Mouse (Mus musculus) midbrain, postnatal 0 days (tissue): Measurements from ENCODE around the gene Trrap. TPM values are rescaled to one million over a fixed set of nuclear protein-coding genes. Genes with fewer than 3 reads are reported as not detected.

Experiments used
- ATAC-seq: fragments of 200-750 bp; cut with Nextera tagmentation; 2 replicates; pipeline ENCODE4 v1.8.0; 2017; ENCODE audit warnings: moderate number of reproducible peaks, mild to moderate bottlenecking, moderate TSS enrichment, moderate library complexity; ENCODE audit not compliant: low FRiP score
- DNase-seq: peaks from one replicate; pipeline ENCODE4 v3.0.0-alpha.2; 2015; ENCODE audit warnings: low spot score
- H3K27ac ChIP-seq: fragments of 300-500 bp; sonication (generic); 2 replicates; pipeline ENCODE4 v1.5.1; 2014; ENCODE audit warnings: low read depth, mild to moderate bottlenecking, low read length, mixed read lengths
- H3K27me3 ChIP-seq: fragments of 300-500 bp; sonication (generic); 2 replicates; pipeline ENCODE4 v1.6.1; 2014; ENCODE audit warnings: low read length, control low read depth, mixed read lengths; ENCODE audit not compliant: insufficient read depth
- H3K36me3 ChIP-seq: fragments of 300-500 bp; sonication (generic); 2 replicates; pipeline ENCODE4 v1.6.1; 2014; ENCODE audit warnings: low read length, control low read depth, mixed read lengths; ENCODE audit not compliant: insufficient read depth
- H3K4me1 ChIP-seq: fragments of 300-500 bp; sonication (generic); 2 replicates; pipeline ENCODE4 v1.6.1; 2014; ENCODE audit warnings: mild to moderate bottlenecking, control low read depth, antibody characterized with exemption, low read length, mixed read lengths; ENCODE audit not compliant: insufficient read depth
- H3K4me2 ChIP-seq: fragments of 300-500 bp; sonication (generic); 2 replicates; pipeline ENCODE4 v1.6.1; 2014; ENCODE audit warnings: low read depth, mild to moderate bottlenecking, low read length, mixed read lengths; ENCODE audit not compliant: poor library complexity, severe bottlenecking
- H3K4me3 ChIP-seq: fragments of 300-500 bp; sonication (generic); 2 replicates; pipeline ENCODE4 v1.5.1; 2014; ENCODE audit warnings: low read depth, mild to moderate bottlenecking, low read length, moderate library complexity
- H3K9ac ChIP-seq: fragments of 300-500 bp; sonication (generic); replicated peaks from 2 replicates; pipeline ENCODE4 v1.6.1; 2014; ENCODE audit warnings: mild to moderate bottlenecking, low read length, moderate library complexity, mixed read lengths; ENCODE audit not compliant: poor library complexity, severe bottlenecking
- H3K9me3 ChIP-seq: fragments of 300-500 bp; sonication (generic); 2 replicates; pipeline ENCODE4 v1.6.1; 2016; ENCODE audit warnings: low read length, control low read depth
- CTCF ChIP-seq: IDR thresholded peaks from 2 replicates; pipeline ENCODE4 v1.5.1; 2016; ENCODE audit warnings: antibody characterized with exemption, mild to moderate bottlenecking
- WGBS: fragments of 180-500 bp; shearing (Covaris S2); extraction: QIAGEN DNeasy Blood & Tissue Kit; methylation state at CpG from one replicate; pipeline ENCODE4 v1.1.7; 2014; 5-methylcytosine and 5-hydroxymethylcytosine counted together
- polyA plus RNA-seq: library from polyadenylated mRNA; unstranded; fragments of >200 nt; fragmentation: Nextera tagmentation; extraction: Ambion mirVana; gene quantifications from 2 replicates; pipeline ENCODE4 v1.2.1, GENCODE M21; 2015
- total RNA-seq: library from RNA; depleted of rRNA; stranded (reverse); fragments of >200 nt; gene quantifications from 2 replicates; pipeline ENCODE4 v1.2.3, GENCODE M21; 2014

The Trrap gene
- total and polyA plus RNA-seq, 2 experiments from 2014 or later, result 66.8 to 136 TPM

GRCm38 (mm10) chr5:144860913-144861312, 93.4 kb downstream of the Trrap start:
- H3K4me1 ChIP-seq, result no peaks in the 10 kb centered on the region
- H3K4me3 ChIP-seq, result no peak overlapping the region
- H3K36me3 ChIP-seq, result peaks cover 45% of the 10 kb centered on the region
- DNase-seq (no peak), ATAC-seq (no peak)
- no peak overlapping the region for H3K9ac ChIP-seq
- H3K9me3 ChIP-seq, result no peaks in the 10 kb centered on the region
- H3K4me2 ChIP-seq, result no peak overlapping the region
- no peaks in the 10 kb centered on the region for H3K27me3 ChIP-seq
- WGBS, result 95% methylated on average over 8 of the region's 8 CpGs
- no peak overlapping the region for H3K27ac ChIP-seq
- no peak for TF ChIP-seq CTCF

- no peak for DNase-seq
- no peaks in the 10 kb centered on the region for H3K27me3 ChIP-seq
- no peaks in the 10 kb centered on the region for H3K4me1 ChIP-seq
- H3K36me3 ChIP-seq, result peaks cover 3% of the 10 kb centered on the region; the same call in 1 of the 2 replicates
- no peak overlapping the region for H3K27ac ChIP-seq
- WGBS, result 79% methylated on average over 8 of the region's 8 CpGs
- TF ChIP-seq CTCF, result peak; percentile 60
- no peak overlapping the region for H3K9ac ChIP-seq
- no peak overlapping the region for H3K4me3 ChIP-seq
- no peaks in the 10 kb centered on the region for H3K9me3 ChIP-seq
- no peak overlapping the region for H3K4me2 ChIP-seq
- ATAC-seq, result no peak
Measured at GRCm38 (mm10) chr5:144866923-144867322, 99.4 kb downstream of the Trrap start.

GRCm38 (mm10) chr5:144869466-144869865, 101.9 kb downstream of the Trrap start:
- no peak overlapping the region for H3K27ac ChIP-seq
- no peak for TF ChIP-seq CTCF
- peaks cover 3% of the 10 kb centered on the region; the same call in 1 of the 2 replicates for H3K36me3 ChIP-seq
- 63% methylated on average over 7 of the region's 7 CpGs for WGBS
- no peaks in the 10 kb centered on the region for H3K4me1 ChIP-seq
- no peak overlapping the region for H3K4me3 ChIP-seq
- H3K9ac ChIP-seq, result no peak overlapping the region
- ATAC-seq (no peak), DNase-seq (no peak)
- no peaks in the 10 kb centered on the region for H3K9me3 ChIP-seq
- no peaks in the 10 kb centered on the region for H3K27me3 ChIP-seq
- H3K4me2 ChIP-seq, result no peak overlapping the region

GRCm38 (mm10) chr5:144870782-144871181, 103.2 kb downstream of the Trrap start:
- Histone ChIP-seq H3K4me2 (no peak overlapping the region), H3K9me3 (no peaks in the 10 kb centered on the region), H3K27ac (no peak overlapping the region), H3K36me3 (peaks cover 3% of the 10 kb centered on the region; the same call in 1 of the 2 replicates), H3K4me3 (no peak overlapping the region), H3K27me3 (no peaks in the 10 kb centered on the region), H3K9ac (no peak overlapping the region), H3K4me1 (no peaks in the 10 kb centered on the region)
- DNase-seq (no peak), ATAC-seq (no peak)
- TF ChIP-seq CTCF, result no peak
- WGBS, result 84% methylated on average over 7 of the region's 7 CpGs

- H3K27ac ChIP-seq, result no peak overlapping the region
- H3K4me3 ChIP-seq, result no peak overlapping the region
- WGBS, result 100% methylated on average over 1 of the region's 1 CpGs
- ATAC-seq, result no peak
- H3K9ac ChIP-seq, result no peak overlapping the region
- H3K27me3 ChIP-seq, result no peaks in the 10 kb centered on the region
- peak; percentile 63 for TF ChIP-seq CTCF
- H3K4me2 ChIP-seq, result no peak overlapping the region
- peaks cover 2% of the 10 kb centered on the region; the same call in 1 of the 2 replicates for H3K36me3 ChIP-seq
- no peaks in the 10 kb centered on the region for H3K9me3 ChIP-seq
- no peaks in the 10 kb centered on the region for H3K4me1 ChIP-seq
- peak; percentile 22 for DNase-seq
Measured at GRCm38 (mm10) chr5:144871775-144872174, 104.2 kb downstream of the Trrap start.

GRCm38 (mm10) chr5:144872326-144872725, 104.8 kb downstream of the Trrap start:
- H3K9ac ChIP-seq, result no peak overlapping the region; the same call in 1 of the 2 replicates
- TF ChIP-seq CTCF, result no peak
- ATAC-seq (no peak), DNase-seq (no peak)
- no peak overlapping the region for H3K4me3 ChIP-seq
- H3K36me3 ChIP-seq, result peaks cover 7% of the 10 kb centered on the region
- WGBS, result 83% methylated on average over 5 of the region's 5 CpGs
- H3K4me2 ChIP-seq, result no peak overlapping the region
- H3K27ac ChIP-seq, result no peak overlapping the region
- no peaks in the 10 kb centered on the region for H3K9me3 ChIP-seq
- H3K4me1 ChIP-seq, result no peaks in the 10 kb centered on the region
- no peaks in the 10 kb centered on the region for H3K27me3 ChIP-seq
